Mouse (Mus musculus) brain, embryonic 14.5 days (tissue): ENCODE measurements around the gene B4galt4.

ENCODE experiments used
- CTCF ChIP-seq: fragments of 200-500 bp; IDR thresholded peaks from 2 replicates; pipeline ENCODE4 v1.5.1; 2012; ENCODE audit warnings: inconsistent platforms, mild to moderate bottlenecking, moderate library complexity, borderline replicate concordance; ENCODE audit not compliant: insufficient read depth, insufficient read length; ENCODE audit errors: extremely low read depth
- POLR2A ChIP-seq: fragments of 200-500 bp; IDR thresholded peaks from 2 replicates; pipeline ENCODE4 v1.6.1; 2012; ENCODE audit warnings: mild to moderate bottlenecking, inconsistent platforms, borderline replicate concordance; ENCODE audit not compliant: poor library complexity, insufficient read depth, insufficient read length, severe bottlenecking; ENCODE audit errors: extremely low read depth

DNA sequence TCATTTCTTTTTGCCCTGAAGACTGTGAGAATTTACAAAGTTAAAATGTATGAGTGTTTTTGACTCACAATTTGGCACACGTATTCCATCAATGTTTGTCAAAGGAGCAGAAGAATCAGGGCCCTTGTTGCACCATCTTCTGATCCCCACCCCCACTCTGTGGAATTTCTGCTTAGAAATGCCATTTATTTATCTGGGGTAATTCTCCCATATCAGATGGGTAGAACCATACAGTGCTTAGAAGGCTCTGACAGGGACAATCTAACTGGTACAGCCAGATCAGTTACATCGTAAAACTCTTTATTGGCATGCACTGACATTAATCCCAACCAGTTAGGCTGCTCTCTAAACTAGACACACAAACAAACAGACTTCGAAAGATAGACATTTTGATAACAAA lies 47.9 kb downstream of the B4galt4 start:
- TF ChIP-seq CTCF (no peak), POLR2A (no peak)
